Mouse (Mus musculus) heart, adult 2 months (tissue): ENCODE results near the gene Uckl1. TPM values are rescaled to one million over a fixed set of nuclear protein-coding genes. Genes with fewer than 3 reads are reported as not detected.
A peak's percentile ranks its signal among the peaks of the same experiment; 100 is the strongest.

ENCODE experiments used
- DNase-seq, 2 experiments: peaks; one replicate each; pipeline ENCODE4 v3.0.0; 2021
- H3K27ac ChIP-seq: fragments of 200-600 bp; 2 replicates; pipeline ENCODE4 v1.8.1; 2022
- H3K27me3 ChIP-seq: fragments of 200-500 bp; 2 replicates; pipeline ENCODE4 v1.6.1; 2012; ENCODE audit warnings: mild to moderate bottlenecking, low read length, inconsistent platforms, mixed read lengths; ENCODE audit not compliant: control insufficient read depth, insufficient read depth
- H3K36me3 ChIP-seq: fragments of 200-500 bp; 2 replicates; pipeline ENCODE4 v1.6.1; 2012; ENCODE audit warnings: low read length, inconsistent platforms; ENCODE audit not compliant: control insufficient read depth, insufficient read depth
- H3K4me1 ChIP-seq: fragments of 200-500 bp; 2 replicates; pipeline ENCODE4 v1.6.1; 2011; ENCODE audit warnings: low read length; ENCODE audit not compliant: control insufficient read depth, insufficient read depth
- H3K4me3 ChIP-seq: fragments of 200-600 bp; 2 replicates; pipeline ENCODE4 v1.8.1; 2022
- H3K79me2 ChIP-seq: fragments of 200-500 bp; replicated peaks from 2 replicates; pipeline ENCODE4 v1.6.1; 2012; ENCODE audit warnings: mild to moderate bottlenecking, inconsistent platforms, low read length, moderate library complexity, mixed read lengths; ENCODE audit not compliant: control insufficient read depth, insufficient read depth
- H3K9ac ChIP-seq: fragments of 200-500 bp; 2 replicates; pipeline ENCODE4 v1.6.1; 2012; ENCODE audit warnings: low read depth, mild to moderate bottlenecking, control low read depth, inconsistent platforms, low read length, mixed read lengths
- CTCF ChIP-seq: fragments of 200-600 bp; IDR thresholded peaks from 2 replicates; pipeline ENCODE4 v1.8.1; 2022; ENCODE audit warnings: antibody characterized with exemption, mild to moderate bottlenecking, moderate library complexity
- EP300 ChIP-seq: fragments of 200-500 bp; IDR thresholded peaks from 2 replicates; pipeline ENCODE4 v1.6.1; 2011; ENCODE audit warnings: low read depth, low read length, control low read depth; ENCODE audit not compliant: insufficient read depth
- POLR2A ChIP-seq: fragments of 200-500 bp; IDR thresholded peaks from 2 replicates; pipeline ENCODE4 v1.6.1; 2011; ENCODE audit warnings: mild to moderate bottlenecking, low read depth, low read length, control low read depth; ENCODE audit not compliant: insufficient read depth
- WGBS: fragments of 180-500 bp; shearing (Covaris S2); methylation state at CpG from one replicate; pipeline ENCODE4 v1.1.7; 2018; 5-methylcytosine and 5-hydroxymethylcytosine counted together
- intact Hi-C: fragments of 180-260 bp; cut with DNase I; formaldehyde crosslinking; loops from one replicate; pipeline ENCODE4 v1.15.1; 2025
- polyA plus RNA-seq: library from polyadenylated mRNA; depleted of rRNA; stranded (reverse); fragments of >200 nt; gene quantifications from 2 replicates; pipeline ENCODE4 v1.2.3, GENCODE M21; 2012
- total RNA-seq, 2 experiments: library from RNA; stranded (reverse); gene quantifications; 2 replicates each; pipeline ENCODE4 v1.2.3; 2021

The Uckl1 gene
- total and polyA plus RNA-seq, 3 experiments, result 31.3 to 115 (median 32.5) TPM

GRCm38 (mm10) chr2:181578790-181579618 is 5.7 kb downstream of the Uckl1 start:
- WGBS, result 48% methylated on average over 5 of the region's 5 CpGs
- no peaks in the 10 kb centered on the region for H3K36me3 ChIP-seq
- H3K27ac ChIP-seq, result peak overlapping the region; percentile 66
- DNase-seq, result peak; percentile 18 to 23
- peaks cover 6% of the 10 kb centered on the region; the same call in 1 of the 2 replicates for H3K4me1 ChIP-seq
- intact Hi-C loops, result no loop called here
- H3K4me3 ChIP-seq, result no peak overlapping the region
- no peak overlapping the region; the same call in 1 of the 2 replicates for H3K9ac ChIP-seq
- no peak for TF ChIP-seq EP300
- no peak for TF ChIP-seq CTCF
- TF ChIP-seq POLR2A, result peak; percentile 50; the same call in 1 of the 2 replicates
- H3K27me3 ChIP-seq, result no peaks in the 10 kb centered on the region
- H3K79me2 ChIP-seq, result no peaks in the 10 kb centered on the region

DNA sequence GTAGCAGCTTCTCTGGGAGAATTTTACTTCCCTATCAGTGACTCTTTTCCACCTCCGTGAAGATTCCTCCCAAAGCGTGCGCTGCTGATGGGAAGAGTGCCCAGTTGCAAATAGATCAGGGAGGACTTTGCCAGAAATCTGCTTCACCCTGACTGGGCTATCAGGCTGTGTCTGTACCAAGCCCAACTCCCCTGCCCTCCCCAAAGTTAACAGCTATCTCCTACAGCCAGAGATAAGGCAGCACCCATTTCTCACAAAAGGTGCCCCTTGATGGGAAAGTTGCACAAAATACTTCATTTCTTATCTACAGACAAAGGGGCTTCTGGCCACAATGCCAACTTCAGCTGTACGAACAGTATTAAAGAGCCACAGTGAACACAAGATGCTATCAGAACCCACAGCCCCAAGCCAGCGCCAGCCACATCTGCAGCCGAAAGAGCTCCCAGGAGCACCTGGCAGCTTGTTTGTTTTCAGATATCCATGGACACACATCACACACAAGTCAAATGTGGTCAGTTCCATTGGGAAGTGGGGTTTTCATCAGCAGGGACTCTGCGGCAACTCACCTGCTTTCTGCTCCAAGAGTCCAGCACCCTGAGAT is 6.6 kb downstream of the Uckl1 start:
- WGBS, result 39% methylated on average over 7 of the region's 7 CpGs
- peak; percentile 17 to 19 for DNase-seq
- TF ChIP-seq CTCF (no peak), EP300 (no peak), POLR2A (no peak)
- intact Hi-C loops, result no loop called here
- H3K27me3 ChIP-seq, result no peaks in the 10 kb centered on the region
- H3K9ac ChIP-seq, result no peak overlapping the region
- no peaks in the 10 kb centered on the region for H3K79me2 ChIP-seq
- peaks cover 6% of the 10 kb centered on the region; the same call in 1 of the 2 replicates for H3K4me1 ChIP-seq
- H3K27ac ChIP-seq, result peak overlapping the region; percentile 66
- H3K36me3 ChIP-seq, result no peaks in the 10 kb centered on the region
- no peak overlapping the region for H3K4me3 ChIP-seq

- H3K36me3 ChIP-seq, result no peaks in the 10 kb centered on the region
- WGBS, result 66% methylated on average over 2 of the region's 2 CpGs
- no peaks in the 10 kb centered on the region for H3K79me2 ChIP-seq
- TF ChIP-seq CTCF (no peak), POLR2A (no peak), EP300 (no peak)
- no peak overlapping the region for H3K9ac ChIP-seq
- no peaks in the 10 kb centered on the region for H3K27me3 ChIP-seq
- H3K27ac ChIP-seq, result no peak overlapping the region
- peak in 1 of 2 experiments; percentile 11 for DNase-seq
- peaks cover 6% of the 10 kb centered on the region; the same call in 1 of the 2 replicates for H3K4me1 ChIP-seq
- intact Hi-C loops, result no loop called here
- no peak overlapping the region for H3K4me3 ChIP-seq
Measured at GRCm38 (mm10) chr2:181577126-181577525, 7.6 kb downstream of the Uckl1 start.

DNA sequence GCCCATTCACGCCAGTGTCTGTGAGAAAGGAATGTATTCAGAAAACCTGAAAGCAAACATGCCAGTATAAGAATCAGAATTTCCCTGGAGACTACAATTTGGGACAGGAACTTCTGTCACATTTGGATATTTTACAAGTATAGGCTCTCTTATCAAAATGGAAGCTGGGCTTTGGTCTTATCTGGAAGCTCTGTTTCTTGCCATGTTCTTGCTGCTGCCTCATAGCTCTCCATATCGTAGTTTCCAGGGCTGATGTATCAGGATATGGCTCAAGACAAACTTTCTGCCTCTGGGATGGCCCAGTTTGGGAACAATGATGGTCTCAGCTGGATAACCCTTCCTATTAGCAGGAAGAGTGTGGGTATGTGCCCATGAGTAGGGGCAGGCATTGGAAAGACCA is 8.1 kb downstream of the Uckl1 start:
- H3K36me3 ChIP-seq, result no peaks in the 10 kb centered on the region
- TF ChIP-seq POLR2A (no peak), EP300 (no peak), CTCF (no peak)
- H3K4me3 ChIP-seq, result no peak overlapping the region
- H3K4me1 ChIP-seq, result peaks cover 6% of the 10 kb centered on the region; the same call in 1 of the 2 replicates
- WGBS, result 62% methylated on average over 2 of the region's 2 CpGs
- intact Hi-C loops, result no loop called here
- no peak overlapping the region for H3K27ac ChIP-seq
- no peaks in the 10 kb centered on the region for H3K79me2 ChIP-seq
- DNase-seq, result peak in 1 of 2 experiments; percentile 11
- H3K9ac ChIP-seq, result no peak overlapping the region
- no peaks in the 10 kb centered on the region for H3K27me3 ChIP-seq

GRCm38 (mm10) chr2:181574921-181575545 is 9.7 kb downstream of the Uckl1 start:
- Histone ChIP-seq H3K36me3 (no peaks in the 10 kb centered on the region), H3K4me1 (peaks cover 5% of the 10 kb centered on the region; the same call in 1 of the 2 replicates), H3K4me3 (no peak overlapping the region), H3K27me3 (no peaks in the 10 kb centered on the region), H3K27ac (no peak overlapping the region), H3K9ac (no peak overlapping the region), H3K79me2 (no peaks in the 10 kb centered on the region)
- no peak for TF ChIP-seq CTCF
- no peak for TF ChIP-seq POLR2A
- TF ChIP-seq EP300, result no peak
- intact Hi-C loops, result no loop called here
- peak in 1 of 2 experiments; percentile 13 for DNase-seq
- WGBS, result 94% methylated on average over 7 of the region's 7 CpGs
